Mouse (Mus musculus) spleen, adult 18-20 months (tissue): ENCODE measurements around the gene Cox10.

Experiments used
- DNase-seq, 2 experiments: peaks; one replicate each; pipeline ENCODE4 v3.0.0; 2022; ENCODE audit warnings: mixed read lengths in 2 of 2

The Cox10 gene

DNA sequence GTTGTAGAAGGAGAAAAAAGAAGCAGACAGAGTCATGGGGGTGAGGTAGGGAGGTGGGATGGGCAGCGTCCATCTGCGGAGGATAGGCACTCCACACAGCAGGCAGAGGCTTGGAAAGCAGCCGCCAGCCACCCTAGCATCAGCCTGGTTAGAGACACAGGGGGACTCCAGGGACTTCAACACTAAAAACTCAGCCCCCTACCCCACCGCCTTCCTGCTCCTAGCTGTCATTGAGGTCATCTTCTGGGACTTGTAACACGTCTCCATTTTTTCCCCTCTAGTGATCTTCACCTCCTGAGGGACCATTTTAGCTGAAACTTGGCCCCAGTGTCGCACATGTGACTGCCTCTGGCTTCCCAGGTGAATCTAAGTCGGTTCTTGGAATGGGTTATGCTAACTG, 88.5 kb downstream of the Cox10 start:
- DNase-seq: no peak

DNA sequence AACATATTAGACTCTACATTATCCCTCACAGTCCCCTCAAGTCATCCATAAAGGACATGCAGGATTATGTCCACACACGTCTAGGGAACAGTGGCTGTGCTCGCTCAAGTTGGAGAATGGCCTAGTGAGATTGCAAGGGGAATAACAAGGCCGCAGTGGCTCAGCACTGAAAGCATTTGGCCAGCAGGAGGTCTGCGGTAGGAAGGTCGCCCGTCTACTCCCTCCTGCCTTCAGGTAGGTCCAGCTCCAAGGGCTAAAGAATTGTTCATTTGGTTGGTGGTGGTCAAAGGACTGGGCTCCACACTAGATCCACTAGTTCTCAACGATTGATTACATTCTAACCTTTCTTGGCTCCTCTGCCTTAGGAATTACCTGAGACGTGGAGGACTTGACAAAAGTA, 89.0 kb downstream of the Cox10 start:
- DNase-seq: no peak

DNA sequence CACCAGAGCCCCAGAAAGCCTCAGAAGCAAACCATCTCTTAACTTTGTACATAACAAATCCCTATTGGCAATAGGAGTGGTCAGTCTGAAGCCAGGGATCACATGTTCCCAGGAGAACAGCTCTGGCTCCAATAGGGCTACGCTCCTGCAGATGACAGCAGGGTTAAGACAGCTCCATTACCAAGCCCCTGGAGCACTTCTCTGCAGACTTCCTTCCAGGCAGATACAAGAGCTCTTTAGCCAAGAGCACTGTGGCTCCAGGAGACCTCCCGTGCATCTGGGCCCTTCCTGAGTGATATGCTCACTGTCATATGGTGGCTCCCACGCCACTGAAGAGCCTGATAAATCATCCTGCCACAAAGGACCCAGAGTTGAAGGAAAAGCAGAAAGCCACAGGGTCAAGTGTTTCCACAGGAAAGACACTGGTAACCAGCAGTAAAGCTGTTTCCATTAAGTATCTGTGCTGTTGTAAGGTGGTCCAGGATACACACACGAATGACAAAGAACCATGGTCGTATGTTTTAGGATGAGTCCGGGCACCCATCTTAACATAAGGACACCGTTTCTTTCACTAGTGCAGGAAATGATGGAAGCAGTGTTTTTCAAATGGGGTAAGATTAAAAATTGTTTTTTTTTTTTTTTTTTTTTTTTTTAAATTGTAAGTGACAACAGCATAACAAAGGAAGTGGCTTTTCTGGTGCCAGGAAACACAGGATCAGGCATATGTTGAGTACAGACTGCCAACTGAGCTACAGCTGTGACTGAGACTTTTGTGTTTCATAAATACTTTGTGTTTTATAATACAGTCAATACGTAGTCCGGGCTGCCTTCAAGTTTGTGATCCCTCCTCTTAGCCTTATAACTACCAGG, 90.0 kb downstream of the Cox10 start:
- no peak for DNase-seq

DNA sequence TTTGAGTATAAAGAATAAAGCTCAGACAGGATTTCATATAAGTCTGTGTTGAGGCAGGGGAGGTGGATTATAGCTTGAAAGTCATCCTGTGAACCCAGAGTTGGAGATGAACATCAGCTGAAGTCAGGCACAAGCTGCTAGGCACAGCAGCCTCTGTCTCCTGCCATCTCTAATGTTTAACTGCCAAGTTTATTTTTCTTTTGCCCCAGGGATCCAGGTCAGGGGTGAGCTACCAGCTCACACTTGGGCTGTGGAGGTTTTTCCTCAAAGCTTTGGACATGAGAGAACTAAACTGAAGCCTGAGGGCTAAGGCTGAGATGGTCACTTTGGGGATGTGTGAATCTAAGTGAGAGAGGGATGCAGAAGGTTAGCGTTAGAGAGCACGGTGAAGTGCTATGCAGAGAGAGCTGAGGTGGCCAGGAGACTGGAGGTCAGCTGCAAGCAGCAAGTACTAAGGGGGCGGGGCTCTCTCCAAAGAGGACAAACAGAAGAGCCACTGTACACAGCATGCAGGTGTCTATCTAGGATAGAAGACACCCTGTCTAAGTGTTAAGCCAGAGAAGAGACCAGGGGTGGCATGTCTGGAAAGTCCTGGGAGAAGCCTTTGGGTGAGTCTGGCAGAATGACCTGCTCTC, 91.1 kb downstream of the Cox10 start:
- no peak for DNase-seq

DNA sequence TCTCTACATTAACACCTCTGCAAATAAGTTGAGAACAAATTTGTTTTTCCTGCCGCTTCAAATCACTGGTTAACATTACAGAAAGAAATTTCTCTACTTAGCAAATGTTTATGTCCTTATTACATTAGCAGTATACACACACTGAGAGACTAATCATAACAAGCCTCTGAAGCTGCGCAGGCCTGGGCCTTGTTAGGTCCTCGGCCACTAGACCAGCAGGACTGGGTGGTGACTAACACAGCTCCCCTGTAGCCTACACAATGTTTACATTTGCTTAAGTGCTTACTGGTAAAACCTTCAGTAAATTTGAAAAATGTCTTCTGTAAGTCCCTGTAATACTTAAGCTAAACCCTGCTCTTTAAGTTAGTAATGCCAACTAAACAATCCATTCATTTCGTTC, 92.6 kb downstream of the Cox10 start:
- DNase-seq: no peak

DNA sequence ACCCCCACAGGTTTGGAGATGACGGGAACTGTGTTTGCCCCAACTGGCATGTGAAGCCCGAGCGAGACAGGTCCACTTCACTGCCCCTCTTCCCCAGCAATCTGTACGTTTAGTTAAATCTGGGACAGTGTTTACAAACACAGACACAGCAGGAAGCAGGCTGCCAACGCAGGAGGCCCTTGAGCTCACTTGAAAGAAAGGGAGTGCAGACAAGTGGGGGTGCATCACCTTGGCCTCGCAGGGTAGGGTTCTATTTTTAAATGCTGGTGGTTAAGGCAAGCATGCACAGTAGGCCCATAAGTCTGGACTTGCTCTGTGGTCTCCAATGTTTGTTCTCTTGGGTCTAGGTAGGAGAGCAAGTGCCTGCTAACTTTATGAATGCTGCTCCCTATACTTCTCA, 93.8 kb downstream of the Cox10 start:
- DNase-seq: no peak

DNA sequence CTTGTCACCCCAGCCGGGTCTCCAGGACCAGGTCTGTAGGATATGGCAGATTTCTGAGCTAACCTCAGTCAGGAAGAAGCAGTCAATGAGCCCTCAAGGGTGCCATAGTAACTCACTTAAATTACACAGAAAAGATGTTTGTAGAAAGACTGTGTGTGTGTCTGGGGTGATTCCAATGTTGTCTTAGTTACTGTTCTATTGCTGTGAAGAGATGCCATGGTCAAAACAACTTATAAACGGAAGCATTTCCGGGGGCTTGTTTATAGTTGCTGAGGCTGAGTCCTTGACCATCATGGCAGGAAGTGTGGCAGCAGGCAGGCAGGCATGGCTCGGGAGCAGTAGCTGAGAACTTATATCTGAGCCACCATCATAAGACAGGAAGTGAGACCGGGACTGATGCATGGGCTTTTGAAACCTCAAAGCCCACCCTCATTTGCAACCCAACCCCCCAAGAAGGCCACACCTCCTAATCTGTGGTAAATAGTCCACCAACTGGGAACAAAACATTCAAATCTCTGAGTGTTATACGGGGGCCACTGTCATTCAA, 94.6 kb downstream of the Cox10 start:
- DNase-seq: peak in 1 of 2 experiments; percentile 21

DNA sequence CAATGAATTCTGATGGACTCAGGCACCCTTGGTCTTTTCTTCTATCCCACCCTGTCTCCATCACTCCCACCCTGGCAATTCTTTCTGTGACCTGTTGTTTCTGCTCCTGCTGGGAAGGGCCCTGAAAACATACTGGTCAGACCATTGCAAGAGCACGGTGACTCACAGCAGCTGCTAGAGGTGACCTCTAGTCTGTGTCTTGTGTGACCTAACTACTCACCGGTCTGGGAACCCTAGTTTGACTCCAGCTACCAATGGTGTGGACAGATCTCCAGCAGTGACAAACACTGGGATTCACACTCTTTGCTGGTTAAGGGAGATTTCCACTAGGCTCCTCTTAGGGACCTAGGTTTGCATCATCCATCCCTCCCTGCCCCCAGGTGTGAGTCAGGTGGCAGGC, 101.5 kb downstream of the Cox10 start:
- DNase-seq: no peak

DNA sequence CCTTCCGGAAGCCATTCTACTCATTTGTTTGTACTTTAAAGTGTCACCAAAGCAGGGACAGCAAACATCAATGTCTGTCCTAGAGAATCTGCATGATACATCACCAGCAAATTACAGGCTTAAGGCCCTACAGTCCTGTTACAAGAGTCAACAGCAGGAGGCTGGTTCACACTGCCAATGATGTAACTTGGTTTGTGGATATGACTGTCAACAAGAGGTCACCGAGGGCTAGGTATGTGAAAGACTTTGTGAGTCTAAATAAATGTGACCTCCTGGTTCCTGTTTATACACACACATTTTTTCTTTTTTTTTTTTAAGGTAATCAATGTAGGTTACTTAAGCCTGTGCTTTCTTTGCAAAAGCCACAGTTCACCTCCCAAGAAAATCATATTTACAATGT, 102.5 kb downstream of the Cox10 start:
- DNase-seq: no peak

DNA sequence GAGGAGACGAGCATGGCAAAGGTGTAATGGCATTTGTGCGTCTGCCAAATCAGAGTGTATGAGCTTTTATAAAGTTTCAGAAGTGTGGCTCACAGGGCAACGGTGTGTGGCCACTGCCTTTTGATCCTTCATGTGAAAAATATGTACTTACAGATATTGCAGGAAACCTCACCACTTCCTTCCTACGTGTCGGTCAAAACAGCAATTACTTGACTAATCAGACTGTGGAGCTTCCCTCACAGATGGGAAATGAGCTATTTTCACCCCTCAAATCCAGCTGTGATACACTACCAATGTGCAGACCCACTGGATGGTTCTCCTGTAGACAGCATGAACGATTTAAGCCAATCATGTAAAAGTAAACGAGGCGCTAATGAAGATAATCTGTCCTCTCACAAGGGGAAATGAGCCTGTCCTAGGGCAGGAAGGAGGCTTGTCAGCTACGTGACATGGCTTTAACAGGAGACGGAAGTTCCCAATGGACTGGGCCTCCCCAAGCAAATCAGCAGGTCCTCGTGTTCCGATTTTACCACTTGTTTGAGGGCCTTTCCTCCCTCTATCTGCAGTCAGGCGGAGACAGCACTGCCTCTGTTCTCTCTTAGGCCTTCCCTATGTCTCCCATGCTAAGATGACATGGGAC, 103.9 kb downstream of the Cox10 start:
- no peak for DNase-seq

DNA sequence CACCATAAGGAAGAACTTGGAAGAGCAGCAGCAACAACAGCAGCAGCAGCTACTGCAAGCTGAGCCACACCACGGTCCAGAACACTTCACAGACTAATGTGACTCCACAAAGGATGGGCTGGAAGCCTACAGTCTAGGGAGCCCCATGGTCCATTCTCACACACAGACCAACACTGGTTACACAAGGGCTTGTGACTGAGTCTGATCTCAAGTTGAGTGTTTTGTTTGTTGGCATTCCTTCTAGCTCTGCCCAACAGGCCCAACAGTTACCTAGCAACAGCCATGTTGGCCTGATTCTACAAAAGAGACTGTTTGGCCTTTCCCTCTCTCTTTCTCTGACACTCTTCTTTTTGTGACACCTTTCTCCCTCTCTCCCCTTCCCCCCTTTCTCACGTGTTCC, 105.3 kb downstream of the Cox10 start:
- no peak for DNase-seq

DNA sequence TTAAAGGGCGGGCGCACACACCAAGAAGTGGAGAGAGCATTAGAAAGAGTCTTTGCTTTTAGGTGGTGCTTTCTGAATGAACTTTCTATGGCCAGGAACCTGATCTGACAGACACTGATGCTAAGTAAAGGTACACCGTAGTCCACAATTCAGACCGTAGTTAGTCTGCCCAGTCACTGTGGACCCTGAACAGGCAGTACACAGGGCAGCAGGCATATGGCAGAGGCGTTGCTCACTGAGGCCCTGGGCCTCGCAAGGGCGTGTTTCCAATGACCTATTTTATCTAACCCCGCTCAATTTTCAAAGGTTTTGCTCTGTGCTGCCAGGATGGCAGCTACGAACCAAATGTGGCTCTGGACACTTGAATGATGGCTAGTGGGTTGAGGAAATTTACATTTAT, 107.8 kb downstream of the Cox10 start:
- no peak for DNase-seq

DNA sequence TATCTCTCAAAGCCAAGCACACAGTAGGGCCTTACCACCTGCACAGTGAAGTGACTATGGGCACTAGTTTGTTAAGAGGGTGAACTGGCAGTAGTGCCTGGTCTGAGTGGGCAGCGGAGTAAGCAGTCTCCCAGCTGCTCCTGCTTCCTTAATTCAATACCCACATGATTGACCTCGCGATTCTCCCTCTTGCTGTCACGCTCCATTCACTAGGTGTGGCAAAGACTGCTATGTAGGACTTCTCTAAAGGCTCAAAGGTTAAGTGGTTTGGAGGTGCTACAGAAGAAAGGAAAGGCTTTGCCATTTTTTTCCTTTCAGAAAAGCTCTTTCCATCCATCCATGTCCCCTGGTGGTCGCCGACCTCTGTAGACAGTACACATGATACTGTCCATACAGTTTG, 108.5 kb downstream of the Cox10 start:
- DNase-seq: no peak

DNA sequence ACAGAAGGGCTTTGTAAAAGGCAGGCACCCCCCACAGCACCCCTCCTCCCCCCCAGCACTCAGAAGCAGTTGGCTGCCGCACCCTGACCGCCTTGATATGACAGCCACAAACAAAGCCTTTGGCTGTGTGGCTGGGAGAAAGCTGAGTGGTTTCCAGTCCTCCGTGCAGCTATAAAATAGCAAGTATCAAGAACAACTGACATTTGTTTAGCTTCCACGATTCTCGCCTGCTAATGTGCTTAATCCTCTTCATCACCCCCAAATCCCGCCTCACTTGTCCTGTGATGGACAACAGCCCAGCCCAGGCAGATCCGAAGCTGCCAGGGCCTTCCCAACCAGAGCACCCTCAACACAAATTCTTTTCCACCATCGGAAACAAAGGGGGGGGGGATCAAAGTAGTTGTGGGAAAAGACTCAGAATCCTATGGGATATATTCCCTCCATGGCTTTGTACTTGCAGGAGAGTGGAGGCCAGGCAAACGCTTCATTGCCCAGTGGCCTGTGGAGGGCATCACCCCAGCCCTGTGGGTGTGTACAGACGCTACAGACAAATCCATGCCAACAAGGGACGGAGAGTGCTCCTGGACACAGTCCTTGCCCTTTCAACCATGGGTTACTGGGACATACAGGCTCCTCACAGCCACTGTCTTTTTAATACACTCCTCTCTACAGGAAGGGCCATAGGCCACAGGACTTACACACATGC, 109.9 kb downstream of the Cox10 start:
- no peak for DNase-seq

DNA sequence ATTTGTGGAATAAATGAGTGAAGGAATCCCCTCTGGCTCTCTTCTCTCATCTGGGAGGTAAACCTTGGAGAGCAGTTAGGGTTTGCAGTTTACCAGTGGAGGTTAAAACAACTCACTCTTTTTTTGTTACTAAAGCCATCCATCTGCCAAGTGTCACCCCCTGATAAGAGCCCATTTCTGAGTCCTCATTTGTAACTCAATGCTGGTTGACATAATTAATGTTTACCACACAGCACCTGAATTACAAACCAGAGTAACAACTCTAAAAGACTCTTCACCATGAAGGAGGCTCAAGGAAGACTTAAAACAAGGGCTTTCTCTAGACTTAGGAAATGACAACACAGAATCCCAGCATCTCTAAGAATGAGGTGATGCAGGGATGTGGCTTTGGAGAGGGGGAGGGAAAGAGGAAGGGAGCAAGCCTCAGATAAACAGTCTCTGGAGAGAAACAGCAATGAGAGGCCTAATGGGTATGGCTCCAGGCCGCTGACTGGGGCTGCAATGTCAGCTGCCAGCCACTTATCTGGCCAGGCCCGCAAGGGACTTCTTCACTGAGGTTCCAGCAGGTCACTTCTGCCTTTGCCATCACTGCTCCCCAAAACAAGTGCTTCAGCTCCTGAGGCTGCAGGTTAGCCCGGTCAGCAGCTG, 110.8 kb downstream of the Cox10 start:
- DNase-seq: no peak

DNA sequence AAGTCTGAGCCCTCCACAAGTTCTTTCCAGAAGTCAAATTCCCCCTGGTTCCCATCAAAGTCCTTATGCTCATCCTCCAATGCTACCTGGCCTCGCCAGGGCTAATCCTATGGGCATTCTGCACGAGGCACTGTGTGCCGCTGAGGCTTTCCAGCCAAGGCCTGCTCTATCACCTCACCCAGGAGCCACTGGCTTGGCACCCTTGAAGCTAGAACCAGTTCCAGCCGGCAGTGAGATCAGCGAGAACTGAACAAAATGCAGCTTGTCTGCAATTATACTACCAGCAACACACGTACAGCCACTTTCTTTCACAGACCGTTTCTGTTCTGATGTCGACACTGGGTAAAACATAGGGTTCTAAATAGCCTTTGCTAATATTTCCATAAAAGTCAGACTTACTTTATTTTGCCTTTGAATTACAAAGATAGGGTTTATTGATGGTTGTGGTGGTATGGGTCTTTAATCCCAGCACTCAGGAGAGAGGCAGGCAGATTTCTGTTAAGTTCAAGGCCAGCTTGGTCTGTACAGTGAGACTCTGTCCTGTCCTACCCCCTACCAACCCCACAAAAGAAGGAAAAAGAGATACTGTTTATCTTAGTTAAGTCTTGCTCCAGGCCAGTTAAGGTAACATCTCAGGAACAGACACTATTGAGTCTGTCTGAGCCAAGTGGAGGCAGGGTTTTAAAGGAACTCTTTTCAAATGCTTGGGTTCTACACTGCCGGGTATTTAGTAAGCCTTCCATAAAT, 111.5 kb downstream of the Cox10 start:
- DNase-seq: no peak

DNA sequence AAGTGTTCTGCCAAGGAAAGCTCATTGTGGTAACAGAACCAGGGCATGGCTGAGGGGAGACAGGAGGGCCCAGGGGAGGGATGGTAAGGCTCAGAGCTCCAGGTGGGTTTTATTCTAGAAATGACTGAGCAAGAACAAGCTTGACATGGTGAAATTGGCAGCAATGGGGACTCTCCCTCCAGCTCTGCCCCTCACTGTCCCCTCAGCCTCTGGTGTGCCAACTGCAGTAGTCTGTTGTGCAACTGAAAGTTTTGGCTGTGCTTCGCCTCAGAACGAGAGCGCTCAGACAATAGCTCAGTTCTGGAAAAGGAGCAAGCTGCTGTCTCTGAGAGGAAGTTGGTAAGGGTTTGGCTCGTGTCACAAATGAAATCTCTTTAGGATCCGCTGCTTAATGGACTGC, 113.8 kb downstream of the Cox10 start:
- no peak for DNase-seq

DNA sequence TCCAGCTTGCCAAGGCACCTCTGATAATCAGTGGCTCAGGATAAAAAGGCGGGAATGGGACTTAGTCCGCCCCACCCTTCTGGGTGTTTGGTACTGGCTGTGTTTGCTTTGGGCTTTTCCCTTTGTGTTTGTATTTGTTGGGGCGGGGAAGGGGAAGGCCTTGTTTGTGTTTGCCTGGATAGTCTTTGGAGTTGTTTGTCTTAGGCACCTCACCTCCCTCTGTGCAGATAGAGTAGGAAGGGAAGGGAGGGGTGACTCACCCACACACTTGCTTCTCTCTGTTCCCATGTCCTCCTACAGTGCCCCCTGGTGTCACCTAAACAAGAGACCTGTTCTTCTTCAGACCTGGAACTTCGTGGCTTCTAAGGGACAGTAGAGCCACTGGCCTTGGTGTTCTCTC, 122.1 kb downstream of the Cox10 start:
- peak in 1 of 2 experiments; percentile 40 for DNase-seq

DNA sequence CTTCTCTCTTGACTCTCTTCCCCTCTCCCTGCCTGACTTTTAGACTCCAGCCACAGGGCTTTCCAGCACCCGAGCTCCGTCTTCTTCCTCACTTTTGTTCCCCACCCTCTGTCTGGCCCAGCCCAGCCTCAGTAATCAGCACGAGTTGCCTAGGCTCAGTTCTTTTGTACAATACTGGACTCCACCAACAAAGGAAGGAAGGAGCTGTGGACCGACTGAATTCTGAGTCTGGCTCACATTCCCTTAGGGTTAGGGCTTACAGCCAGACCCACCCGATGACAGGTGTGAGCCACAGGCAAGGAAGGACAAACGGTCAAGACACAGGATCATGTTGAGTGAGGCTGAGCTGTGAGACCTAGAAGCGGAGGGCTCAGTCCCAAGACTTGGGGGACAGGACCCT, 122.5 kb downstream of the Cox10 start:
- no peak for DNase-seq

DNA sequence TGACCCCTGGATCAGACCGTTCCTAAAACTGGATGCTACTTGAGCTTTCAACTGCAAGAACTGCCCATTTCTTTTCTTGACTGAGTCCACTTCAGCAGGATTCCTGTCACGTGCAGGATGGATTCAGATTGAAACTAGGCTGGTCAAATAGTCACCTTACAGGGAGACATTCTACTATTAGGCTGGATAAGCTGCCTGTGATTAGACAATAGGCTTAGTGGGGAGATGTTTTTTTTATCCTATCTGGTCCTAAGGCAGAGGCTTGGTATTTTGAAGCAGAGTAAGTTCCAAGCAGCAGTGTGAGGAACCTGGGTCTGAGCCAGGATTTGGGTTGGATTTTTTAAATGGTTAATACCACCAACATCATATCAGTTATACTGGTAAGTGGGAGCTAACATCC, 125.4 kb downstream of the Cox10 start:
- no peak for DNase-seq

DNA sequence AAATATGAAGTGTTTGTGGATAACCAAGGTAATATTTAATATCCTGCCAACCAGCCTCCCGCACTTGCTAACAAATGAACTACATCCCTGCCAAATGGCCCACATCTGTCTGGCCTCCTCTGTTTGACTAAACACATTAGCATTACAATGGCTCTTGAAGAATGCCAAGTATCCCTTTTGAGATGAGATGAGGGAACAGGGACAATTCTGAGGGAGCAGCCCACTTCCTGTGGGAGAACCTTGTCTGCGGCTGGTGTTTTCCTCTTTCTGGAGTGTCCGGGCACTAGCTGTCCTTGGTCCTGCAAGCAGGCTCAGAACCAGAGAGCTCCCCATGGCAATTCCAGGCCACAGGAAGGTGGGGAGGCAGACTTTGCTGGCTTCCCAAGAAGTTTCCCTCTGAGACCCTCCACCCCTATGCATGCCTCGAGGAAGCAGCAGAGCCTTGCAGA, 126.5 kb downstream of the Cox10 start:
- DNase-seq: no peak
